Mouse (Mus musculus) E14TG2a.4 (cell line): ENCODE data around the gene Npas3.

Source experiments
- CTCF ChIP-seq: conservative IDR thresholded peaks from 2 replicates; pipeline ENCODE4 v1.5.1; 2014; ENCODE audit warnings: low read length
- NANOG ChIP-seq: IDR thresholded peaks from 2 replicates; pipeline ENCODE4 v1.6.1; 2014; ENCODE audit warnings: borderline replicate concordance, low read length, mixed read lengths

GRCm38 (mm10) chr12:53729275-53729674 lies 480.8 kb downstream of the Npas3 start:
- no peak for TF ChIP-seq CTCF
- TF ChIP-seq NANOG, result no peak
